In the genomic region with DNA sequence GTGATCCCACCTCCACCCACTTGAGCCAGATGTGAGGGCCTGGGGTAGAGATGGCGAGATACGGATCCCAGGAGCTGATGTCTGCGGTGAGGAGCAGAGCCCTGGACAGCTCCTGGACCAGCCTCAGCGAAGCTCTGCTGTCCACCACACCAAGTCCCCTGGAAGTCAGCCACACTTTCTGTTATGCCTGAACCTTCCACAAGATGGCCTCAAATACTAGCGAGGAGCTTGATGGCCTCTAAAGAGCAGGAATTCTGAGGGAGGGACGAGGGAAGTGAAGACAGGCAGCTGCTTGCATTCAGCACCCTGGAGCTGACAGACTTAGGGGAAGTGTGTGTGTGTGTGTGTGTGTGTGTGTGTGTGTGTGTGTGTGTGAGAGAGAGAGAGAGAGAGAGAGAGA, we compare ENCODE assay signal across 8 mouse cellular contexts. TPM values are rescaled to one million over a fixed set of nuclear protein-coding genes. Genes with fewer than 3 reads are reported as not detected.
DNase-seq lines count a peak whose midpoint lies in the region; ATAC-seq and TF ChIP-seq lines count a peak whose summit lies in the region.

No protein-coding gene starts in this region.

- H3K27ac ChIP-seq in ES-E14 (ENCODE audit: insufficient read depth, low read depth, low read length, poor library complexity, severe bottlenecking): no peak overlapping the region
- H3K27ac ChIP-seq in forebrain, embryonic 14.5 days (ENCODE audit: low read depth, low read length): no peak overlapping the region
- H3K27ac ChIP-seq in heart, embryonic 16.5 days (ENCODE audit: low read length): no peak overlapping the region
- H3K27ac ChIP-seq in liver, embryonic 13.5 days: no peak overlapping the region
- H3K27ac ChIP-seq in neural tube, embryonic 13.5 days (replicated peaks): no peak overlapping the region

- WGBS in forebrain, embryonic 14.5 days: under 1% methylated on average over 6 of the region's 6 CpGs
- WGBS in heart, embryonic 16.5 days: 0% methylated on average over 6 of the region's 6 CpGs
- 2% methylated on average over 6 of the region's 6 CpGs for WGBS in liver, embryonic 13.5 days (ENCODE audit: insufficient replicate concordance)
- WGBS in neural tube, embryonic 13.5 days: 0% methylated on average over 6 of the region's 6 CpGs

- peak overlapping the region; percentile 52 to 56; a peak in 3 of 4 replicates for H3K4me3 ChIP-seq in ES-E14 (ENCODE audit: insufficient read depth in 1 of 2, low read depth in 1 of 2, low read length in 2 of 2, poor library complexity in 1 of 2, severe bottlenecking in 1 of 2)
- peak overlapping the region; percentile 33 for H3K4me3 ChIP-seq in forebrain, embryonic 14.5 days (ENCODE audit: low read depth, low read length)
- peak overlapping the region; percentile 39 for H3K4me3 ChIP-seq in heart, embryonic 16.5 days (ENCODE audit: low read length)
- 0 out of 2 replicates have a peak overlapping the region, but pooled peaks have one; percentile 18 for H3K4me3 ChIP-seq in liver, embryonic 13.5 days (replicated peaks)
- H3K4me3 ChIP-seq in neural tube, embryonic 13.5 days: peak overlapping the region; percentile 35

- H3K27me3 ChIP-seq in forebrain, embryonic 14.5 days (replicated peaks; ENCODE audit: control insufficient read depth, insufficient read depth, low read length): peaks cover 26% of the 10 kb centered on the region
- peaks cover 40% of the 10 kb centered on the region for H3K27me3 ChIP-seq in heart, embryonic 16.5 days (ENCODE audit: control insufficient read depth, insufficient read depth, low read length)
- H3K27me3 ChIP-seq in liver, embryonic 13.5 days: peaks cover 88% of the 10 kb centered on the region
- peaks cover 58% of the 10 kb centered on the region for H3K27me3 ChIP-seq in neural tube, embryonic 13.5 days

- H3K4me1 ChIP-seq in ES-E14 (ENCODE audit: control insufficient read depth in 2 of 2, insufficient read depth in 2 of 2, low read length in 2 of 2, poor library complexity in 1 of 2): no peaks in the 10 kb centered on the region
- H3K4me1 ChIP-seq in forebrain, embryonic 14.5 days (ENCODE audit: control insufficient read depth, insufficient read depth, low read length): peaks cover 3% of the 10 kb centered on the region; the same call in 1 of the 2 replicates
- H3K4me1 ChIP-seq in heart, embryonic 16.5 days (ENCODE audit: control insufficient read depth, insufficient read depth, low read length): peaks cover 7% of the 10 kb centered on the region
- peaks cover 12% of the 10 kb centered on the region for H3K4me1 ChIP-seq in liver, embryonic 13.5 days (replicated peaks)
- peaks cover 20% of the 10 kb centered on the region for H3K4me1 ChIP-seq in neural tube, embryonic 13.5 days (replicated peaks)

- peak; percentile 83 for ATAC-seq in forebrain, embryonic 14.5 days
- ATAC-seq in heart, embryonic 16.5 days (replicated peaks; ENCODE audit: extremely low read depth, insufficient read depth, low FRiP score): peak; percentile 78
- peak; percentile 39; the same call in 1 of the 2 replicates for ATAC-seq in liver, embryonic 13.5 days (ENCODE audit: low read depth)
- ATAC-seq in neural tube, embryonic 13.5 days (ENCODE audit: low read depth): peak; percentile 70

- in situ Hi-C loops in ES-E14 (cut with MboI; ENCODE audit: low sequenced_read_pairs in 2 of 2, unreplicated experiment in 2 of 2): no loop called here

- peak overlapping the region; percentile 64 for H3K4me2 ChIP-seq in forebrain, embryonic 14.5 days (ENCODE audit: low read length)
- peak overlapping the region; percentile 59 for H3K4me2 ChIP-seq in heart, embryonic 16.5 days (ENCODE audit: low read depth, low read length)
- peak overlapping the region; percentile 33 for H3K4me2 ChIP-seq in liver, embryonic 13.5 days
- peak overlapping the region; percentile 51 for H3K4me2 ChIP-seq in neural tube, embryonic 13.5 days

- DNase-seq in ES-E14 (ENCODE audit: low read depth, low spot score): peak; percentile 77
- peak; percentile 60 for DNase-seq in cerebellum, adult 11 months
- DNase-seq in forebrain, embryonic 14.5 days (ENCODE audit: low spot score): peak; percentile 95
- DNase-seq in kidney, postnatal 14 days: peak; percentile 87
- DNase-seq in liver, embryonic 13.5 days: peak; percentile 33
- peak; percentile 30 for DNase-seq in thymus, postnatal 14 days

- no peak overlapping the region for H3K9ac ChIP-seq in ES-E14 (ENCODE audit: insufficient read depth, low read depth, low read length, poor library complexity, severe bottlenecking)
- peak overlapping the region; percentile 54 for H3K9ac ChIP-seq in forebrain, embryonic 14.5 days (ENCODE audit: low read length)
- H3K9ac ChIP-seq in heart, embryonic 16.5 days (ENCODE audit: low read length): no peak overlapping the region
- no peak overlapping the region for H3K9ac ChIP-seq in liver, embryonic 13.5 days
- H3K9ac ChIP-seq in neural tube, embryonic 13.5 days: peak overlapping the region; percentile 58; the same call in 1 of the 2 replicates

- H3K9me3 ChIP-seq in ES-E14 (ENCODE audit: control insufficient read depth, insufficient read depth, low read depth, low read length): no peaks in the 10 kb centered on the region
- H3K9me3 ChIP-seq in forebrain, embryonic 14.5 days (replicated peaks; ENCODE audit: control insufficient read depth, low read length): no peaks in the 10 kb centered on the region
- no peaks in the 10 kb centered on the region for H3K9me3 ChIP-seq in heart, embryonic 16.5 days (replicated peaks; ENCODE audit: control insufficient read depth, low read length)
- H3K9me3 ChIP-seq in liver, embryonic 13.5 days (replicated peaks): no peaks in the 10 kb centered on the region
- no peaks in the 10 kb centered on the region for H3K9me3 ChIP-seq in neural tube, embryonic 13.5 days

- no peaks in the 10 kb centered on the region for H3K36me3 ChIP-seq in ES-E14 (ENCODE audit: control insufficient read depth, insufficient read depth, low read length, poor library complexity, severe bottlenecking)
- H3K36me3 ChIP-seq in forebrain, embryonic 14.5 days (ENCODE audit: control insufficient read depth, insufficient read depth, low read length): no peaks in the 10 kb centered on the region
- no peaks in the 10 kb centered on the region for H3K36me3 ChIP-seq in heart, embryonic 16.5 days (ENCODE audit: control insufficient read depth, insufficient read depth)
- no peaks in the 10 kb centered on the region for H3K36me3 ChIP-seq in liver, embryonic 13.5 days
- no peaks in the 10 kb centered on the region for H3K36me3 ChIP-seq in neural tube, embryonic 13.5 days

TF ChIP-seq in ES-E14, 5 proteins besides CTCF, POLR2A, EP300 and RAD21:
- no peak for TF ChIP-seq CHD2 (IDR thresholded peaks at IDR 0.05; ENCODE audit: low read depth, low read length)
- TF ChIP-seq MAFK (IDR thresholded peaks at IDR 0.05; ENCODE audit: insufficient read depth, low read depth, low read length): no peak
- no peak for TF ChIP-seq ZNF384 (IDR thresholded peaks at IDR 0.05; ENCODE audit: low read depth, low read length)
- 0 out of 2 replicates have a peak, but pooled peaks have one; percentile 25 for TF ChIP-seq ZC3H11A (IDR thresholded peaks at IDR 0.05; ENCODE audit: borderline replicate concordance, low read depth, low read length)
TF ChIP-seq in ES-E14: peak in this region for 1.

RNA-seq across cellular contexts. Expression of a gene that starts 0.9 kb away (rescaled TPM):
- not detected in 2 replicates for total RNA-seq in ES-E14 (2012; rRNA removed)
- not detected in 2 replicates for polyA plus RNA-seq in forebrain, embryonic 14.5 days (2014; fragmentation: Nextera tagmentation; extraction: Ambion mirVana)
- polyA plus RNA-seq in heart, embryonic 16.5 days (2015; fragmentation: Nextera tagmentation; extraction: Ambion mirVana): not detected in 2 replicates
- not detected in 2 replicates for polyA plus RNA-seq in liver, embryonic 13.5 days (2015; fragmentation: Nextera tagmentation; extraction: Ambion mirVana)
- polyA plus RNA-seq in neural tube, embryonic 13.5 days (2015; fragmentation: Nextera tagmentation; extraction: Ambion mirVana): not detected in 2 replicates

RNA-seq across cellular contexts. Expression of a gene that starts 1.1 kb away (rescaled TPM):
- total RNA-seq in ES-E14 (2012; rRNA removed): 15.8 and 17.2 TPM in 2 replicates
- polyA plus RNA-seq in forebrain, embryonic 14.5 days (2014; fragmentation: Nextera tagmentation; extraction: Ambion mirVana): 0.08 and 0.46 TPM in 2 replicates
- polyA plus RNA-seq in heart, embryonic 16.5 days (2015; fragmentation: Nextera tagmentation; extraction: Ambion mirVana): 0.28 and 0.31 TPM in 2 replicates
- 0.09 and 0.10 TPM in 2 replicates for polyA plus RNA-seq in liver, embryonic 13.5 days (2015; fragmentation: Nextera tagmentation; extraction: Ambion mirVana)
- polyA plus RNA-seq in neural tube, embryonic 13.5 days (2015; fragmentation: Nextera tagmentation; extraction: Ambion mirVana): 0.28 and 1.2 TPM in 2 replicates

RNA-seq across cellular contexts. Expression of a gene that starts 43.5 kb away (rescaled TPM):
- 52.8 and 74.5 TPM in 2 replicates for total RNA-seq in ES-E14 (2012; rRNA removed)
- polyA plus RNA-seq in forebrain, embryonic 14.5 days (2014; fragmentation: Nextera tagmentation; extraction: Ambion mirVana): 129 and 143 TPM in 2 replicates
- polyA plus RNA-seq in heart, embryonic 16.5 days (2015; fragmentation: Nextera tagmentation; extraction: Ambion mirVana): 85.5 and 98.7 TPM in 2 replicates
- 90.9 and 95.3 TPM in 2 replicates for polyA plus RNA-seq in liver, embryonic 13.5 days (2015; fragmentation: Nextera tagmentation; extraction: Ambion mirVana)
- polyA plus RNA-seq in neural tube, embryonic 13.5 days (2015; fragmentation: Nextera tagmentation; extraction: Ambion mirVana): 155 and 180 TPM in 2 replicates

RNA-seq across cellular contexts. Expression of a gene that starts 45.3 kb away (rescaled TPM):
- 0.04 TPM in 1 of 2 replicates, not detected in the other for total RNA-seq in ES-E14 (2012; rRNA removed)
- not detected in 2 replicates for polyA plus RNA-seq in forebrain, embryonic 14.5 days (2014; fragmentation: Nextera tagmentation; extraction: Ambion mirVana)
- polyA plus RNA-seq in heart, embryonic 16.5 days (2015; fragmentation: Nextera tagmentation; extraction: Ambion mirVana): not detected in 2 replicates
- not detected in 2 replicates for polyA plus RNA-seq in liver, embryonic 13.5 days (2015; fragmentation: Nextera tagmentation; extraction: Ambion mirVana)
- polyA plus RNA-seq in neural tube, embryonic 13.5 days (2015; fragmentation: Nextera tagmentation; extraction: Ambion mirVana): not detected in 2 replicates

Comparison
In these comparisons a context has a peak if more than half of its experiments do, and no peak if none do; other contexts are left out.
1. DNase-seq: peak in every context shown above with its lines; median percentile 95 in forebrain, embryonic 14.5 days; 87 in kidney, postnatal 14 days; 77 in ES-E14; 60 in cerebellum, adult 11 months; 33 in liver, embryonic 13.5 days; 30 in thymus, postnatal 14 days.
2. H3K9ac ChIP-seq: peak in forebrain, embryonic 14.5 days (single experiment) and neural tube, embryonic 13.5 days (single experiment); none in ES-E14 (single experiment), heart, embryonic 16.5 days (single experiment) and liver, embryonic 13.5 days (single experiment).
3. Peak in every context shown above with its lines, with median percentiles within 50 percentile points of each other: H3K4me3 ChIP-seq, ATAC-seq and H3K4me2 ChIP-seq.